Mouse (Mus musculus): ENCODE results near the gene Myof.

Myof gene

DNA sequence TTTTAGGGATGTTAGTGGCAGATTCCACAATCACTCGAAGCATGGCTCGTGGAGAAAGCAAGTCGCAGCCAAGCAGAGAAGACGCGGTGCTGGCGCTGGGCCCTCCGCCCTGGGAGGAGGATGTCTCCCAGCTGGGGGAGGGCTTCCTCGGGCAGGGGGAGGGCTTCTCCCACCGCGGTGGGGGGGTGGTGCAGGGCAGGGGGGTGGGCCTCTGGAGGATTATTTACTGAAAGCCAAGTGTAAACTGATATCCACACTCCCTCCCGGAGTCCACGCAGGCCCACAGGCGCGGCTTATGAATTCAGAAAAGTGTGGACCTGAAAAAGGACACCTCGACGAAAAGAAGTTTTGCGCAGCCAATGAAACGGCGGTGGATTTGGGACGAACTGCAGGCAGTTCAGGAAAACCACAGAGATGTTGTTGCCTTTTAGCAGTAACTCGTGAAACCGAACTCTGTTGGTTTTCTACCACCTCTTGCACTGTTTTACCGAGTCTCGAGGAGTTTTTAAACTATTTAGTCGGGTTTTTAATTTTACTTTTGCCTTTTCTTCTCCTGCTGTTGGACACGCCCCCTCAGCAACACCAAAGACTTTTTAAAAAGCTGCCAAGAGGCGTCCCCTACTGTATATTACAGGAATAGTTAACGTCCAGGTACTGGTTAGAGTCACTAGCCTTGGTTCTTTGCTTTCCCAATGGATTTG is at the start of gene Myof:
Gene Myof (minus strand): TSS at position 297 of the 701 bp plus-strand sequence.
- no peak for DNase-seq (ENCODE audit: low read depth, low spot score)

DNA sequence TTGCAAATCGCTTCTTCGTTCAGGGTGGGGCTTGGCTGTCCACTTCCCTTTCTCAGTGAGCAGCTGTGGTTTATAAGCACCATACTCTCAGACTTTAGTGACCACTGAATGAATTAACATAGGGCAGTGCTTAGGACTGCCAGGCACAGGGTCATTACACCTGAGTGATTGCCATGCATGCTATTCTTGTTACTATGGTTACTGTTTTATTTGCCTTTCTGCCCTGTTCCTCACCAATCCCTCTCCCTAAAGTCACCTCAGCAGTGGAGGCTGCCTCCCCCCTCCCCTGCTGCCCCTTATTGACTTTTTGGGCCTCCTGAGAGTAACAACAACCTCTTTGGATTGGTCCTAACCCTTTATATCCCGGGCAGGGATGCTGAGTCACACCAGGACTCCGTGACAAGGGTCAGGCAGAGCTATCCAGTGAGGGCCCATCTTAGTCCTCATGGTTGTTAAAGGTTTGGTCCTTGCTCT is 48.2 kb upstream of the Myof start:
- no peak for DNase-seq (ENCODE audit: low read depth, low spot score)

DNA sequence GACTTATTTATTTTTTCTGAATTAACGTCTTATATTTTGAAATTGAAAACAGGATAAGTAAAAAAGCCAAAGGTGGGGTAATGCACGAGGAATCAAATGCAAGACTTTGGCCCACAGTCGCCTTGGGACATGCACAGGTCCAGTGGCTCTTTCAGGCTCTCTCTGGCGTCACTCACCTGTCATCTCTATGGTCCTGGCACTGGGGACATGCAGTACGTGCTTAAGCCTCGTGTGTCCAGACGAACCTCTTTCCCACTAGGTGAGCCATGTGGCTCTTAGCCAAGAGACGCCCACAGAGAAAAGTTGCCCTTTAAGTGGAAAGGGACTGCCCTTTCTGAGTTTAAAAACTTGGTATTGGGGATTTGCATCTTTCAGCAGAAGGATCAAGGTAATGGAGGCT is 46.0 kb upstream of the Myof start:
- no peak for DNase-seq (ENCODE audit: low read depth, low spot score)

DNA sequence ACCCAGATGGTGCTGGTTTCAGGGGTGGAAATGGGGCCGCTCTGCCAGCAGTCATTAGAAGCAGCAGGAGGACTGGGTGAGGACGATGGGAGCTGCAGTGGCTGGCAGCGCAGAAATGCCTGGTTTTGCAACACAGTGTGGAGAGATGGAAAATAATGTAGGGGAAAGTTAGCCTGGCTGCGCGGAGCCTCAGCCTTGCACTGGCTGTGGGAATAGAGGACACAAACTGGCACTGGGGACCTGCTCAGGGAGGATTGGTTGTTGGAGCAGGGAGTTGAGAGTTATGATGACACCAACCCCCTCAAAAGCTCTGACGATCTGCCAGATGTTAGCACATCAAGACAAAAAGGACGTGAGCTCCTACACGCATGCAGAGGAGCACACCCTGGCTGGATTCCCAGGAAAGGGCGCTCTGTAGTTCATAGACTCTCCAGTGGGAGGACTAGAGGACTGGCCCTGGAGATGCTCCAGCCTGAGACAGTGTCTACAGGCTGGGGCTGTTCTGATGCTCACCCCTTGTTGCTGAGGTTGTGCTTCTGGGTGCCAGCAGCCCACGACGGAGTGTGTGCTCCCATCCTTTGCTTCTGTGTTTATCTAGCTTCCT is 43.7 kb upstream of the Myof start:
- no peak for DNase-seq (ENCODE audit: low read depth, low spot score)

DNA sequence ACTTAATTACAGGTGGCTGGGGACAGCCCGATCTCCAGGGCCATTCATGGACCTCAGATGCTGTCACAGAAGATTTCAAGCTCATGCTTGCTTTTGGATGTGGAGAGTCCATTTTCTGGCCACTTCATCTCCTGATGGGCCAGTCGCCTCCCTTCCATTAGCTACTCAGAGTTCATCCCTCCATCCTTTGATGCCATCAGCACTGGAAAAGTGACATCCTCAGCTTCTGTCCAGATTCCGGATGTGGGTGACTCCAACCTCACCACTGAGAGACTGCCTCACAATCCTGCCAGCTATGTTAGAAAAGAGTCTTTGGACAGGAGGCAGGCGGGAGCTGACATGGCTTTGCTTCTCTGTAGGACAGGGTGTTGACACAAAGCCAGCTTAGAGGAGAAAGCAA is 42.5 kb upstream of the Myof start:
- no peak for DNase-seq (ENCODE audit: low read depth, low spot score)

DNA sequence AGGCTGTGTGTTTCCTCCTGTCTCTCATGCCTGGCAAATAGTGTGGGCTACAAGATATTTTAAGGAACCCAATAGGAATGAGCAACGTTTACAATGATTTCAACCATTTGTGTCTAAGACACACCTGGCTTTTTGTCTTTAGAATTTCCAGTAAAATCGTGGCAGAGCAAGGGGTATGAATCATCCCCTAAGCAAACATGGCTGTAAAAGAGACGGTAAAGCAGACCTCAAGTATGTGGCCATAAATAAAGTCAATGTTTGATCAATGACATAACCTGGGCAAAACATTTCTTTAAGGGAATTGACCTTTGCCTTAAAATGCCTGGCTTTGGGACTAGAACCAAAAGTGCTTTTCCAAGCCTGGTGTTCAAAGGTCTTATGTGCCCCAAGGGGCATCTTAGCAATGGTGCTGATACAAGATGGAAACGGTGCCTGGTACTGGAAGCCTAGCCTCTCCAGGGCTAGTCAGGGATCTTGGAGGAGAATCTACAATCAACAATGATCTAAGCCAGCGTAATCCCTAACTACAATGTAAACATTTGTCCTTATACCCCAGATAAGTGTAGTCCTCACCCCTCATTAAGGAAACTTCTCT is 39.7 kb upstream of the Myof start:
- no peak for DNase-seq (ENCODE audit: low read depth, low spot score)

DNA sequence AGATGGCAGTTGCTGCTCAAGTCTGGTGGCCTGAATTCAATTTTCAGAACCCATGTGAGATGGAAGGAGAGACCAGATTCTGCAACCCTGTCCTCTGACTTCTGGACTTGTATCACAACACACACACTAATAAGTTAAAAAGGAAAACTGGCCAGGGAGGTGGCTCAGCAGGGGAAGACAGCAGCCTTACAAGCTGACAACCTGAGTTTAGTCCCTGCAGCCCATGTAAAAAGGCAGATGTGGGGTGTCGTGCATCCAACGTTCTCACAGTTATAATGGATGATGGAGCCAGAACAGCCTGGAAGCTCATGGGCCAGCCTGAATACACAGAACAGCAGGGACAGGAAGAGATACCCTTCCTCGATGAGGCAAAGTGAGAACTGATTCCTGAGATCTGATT is 38.0 kb upstream of the Myof start:
- DNase-seq (ENCODE audit: low read depth, low spot score): no peak

DNA sequence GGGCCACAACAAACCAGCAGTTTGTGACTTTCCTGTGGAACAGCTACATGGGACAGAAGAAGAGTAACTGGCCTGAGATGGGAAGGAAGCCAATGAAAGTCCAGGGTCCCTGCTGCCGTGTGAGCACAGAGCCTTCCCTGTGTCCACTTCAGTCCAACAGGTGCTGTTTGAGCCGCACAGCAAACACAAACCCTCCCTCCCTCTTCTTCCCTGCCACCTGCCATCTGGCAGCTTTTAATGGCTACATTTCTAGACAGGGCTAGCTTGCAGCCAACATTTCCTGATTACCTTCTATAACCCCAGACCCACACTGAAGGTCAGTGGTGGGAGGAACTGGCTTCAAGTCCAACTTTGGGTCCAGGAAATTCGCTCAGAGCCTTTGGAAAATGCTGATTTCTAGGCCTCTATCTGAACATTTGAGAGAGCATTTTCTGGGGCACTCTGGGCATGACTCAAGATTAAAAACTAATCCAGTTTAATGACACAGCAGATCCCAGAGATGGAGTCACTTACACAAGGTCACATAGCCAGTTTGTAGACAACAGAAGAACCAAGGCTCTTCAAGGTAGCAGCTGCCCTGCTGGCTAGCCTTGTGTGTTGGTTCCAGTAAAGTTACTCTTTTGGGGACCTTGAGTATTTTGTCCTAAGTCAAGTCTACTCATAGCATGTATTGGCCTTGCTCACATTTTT is 34.6 kb upstream of the Myof start:
- DNase-seq (ENCODE audit: low read depth, low spot score): no peak

DNA sequence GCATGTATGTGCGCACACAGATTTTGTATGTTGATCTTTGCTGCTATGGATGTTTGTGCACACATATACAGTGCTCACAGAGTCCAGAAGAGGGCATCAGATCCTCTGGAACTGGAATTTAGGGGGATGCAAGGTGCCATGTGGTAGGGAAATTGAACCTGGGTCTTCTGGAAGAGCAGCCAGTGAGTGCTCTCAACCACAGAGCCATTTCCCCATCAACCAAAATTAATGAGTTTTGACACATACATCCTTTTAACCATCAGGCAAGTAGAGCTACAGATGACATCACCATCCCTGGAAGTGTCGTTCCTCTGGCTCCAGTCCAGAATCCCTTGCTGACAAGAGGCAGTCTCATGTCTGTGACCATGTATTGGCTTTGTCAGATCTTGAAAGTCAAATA is 32.9 kb upstream of the Myof start:
- no peak for DNase-seq (ENCODE audit: low read depth, low spot score)

DNA sequence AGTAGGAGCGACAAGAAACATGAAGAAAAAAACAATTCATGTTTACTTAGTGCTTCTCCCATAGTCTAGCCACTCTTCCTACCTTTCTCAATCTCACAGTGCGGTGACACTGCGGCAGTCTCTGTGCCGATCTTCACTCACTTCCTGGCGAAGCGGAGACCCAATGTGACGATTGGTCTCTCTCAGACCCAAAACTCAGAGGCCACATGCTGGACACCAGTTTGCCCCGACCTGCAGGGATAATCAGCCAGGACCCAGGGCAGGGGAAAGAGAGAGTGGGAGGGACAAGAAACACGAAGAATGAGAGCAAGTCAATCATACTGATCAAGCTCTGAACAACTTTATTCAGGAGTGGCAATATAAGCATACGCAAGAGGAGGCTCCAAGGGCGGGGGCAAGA is 31.7 kb upstream of the Myof start:
- no peak for DNase-seq (ENCODE audit: low read depth, low spot score)

DNA sequence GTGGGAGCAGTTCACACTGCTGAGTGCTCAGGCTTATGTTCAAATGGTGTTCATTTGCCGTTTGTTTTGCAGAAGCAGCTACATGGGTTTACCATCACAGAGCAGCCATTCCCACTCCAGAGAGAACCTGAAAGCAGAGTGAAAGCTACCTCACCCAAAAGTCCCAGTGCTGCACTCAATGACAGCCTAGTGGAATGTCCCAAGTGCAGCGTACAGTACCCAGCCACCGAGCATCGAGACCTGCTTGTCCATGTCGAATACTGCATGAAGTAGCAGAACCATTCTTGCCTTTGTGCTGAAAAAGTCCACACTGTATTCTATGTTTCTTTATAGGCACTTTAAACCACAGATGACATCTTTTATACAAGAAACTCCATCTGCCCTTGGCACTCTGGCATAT is 29.8 kb upstream of the Myof start:
- DNase-seq (ENCODE audit: low read depth, low spot score): no peak

DNA sequence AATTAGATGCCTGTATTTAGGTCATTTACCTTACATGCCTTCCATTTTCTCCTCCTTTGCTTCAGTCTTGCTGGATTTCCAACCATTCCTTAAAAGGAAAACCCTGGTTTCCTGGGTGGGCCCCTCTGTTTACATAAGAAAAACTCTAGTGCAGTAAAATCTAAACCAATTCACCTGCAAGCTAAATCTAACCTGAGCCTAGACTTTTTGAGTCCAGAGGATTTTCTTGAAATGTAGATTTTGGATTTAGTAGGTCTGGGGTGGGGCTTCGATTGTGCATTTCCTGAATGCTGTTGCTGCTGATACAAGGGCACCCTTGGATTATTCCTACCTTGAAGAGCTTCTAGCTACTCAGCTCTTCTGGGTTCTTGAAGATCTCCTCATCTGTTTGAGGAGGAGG is 20.7 kb upstream of the Myof start:
- no peak for DNase-seq (ENCODE audit: low read depth, low spot score)

DNA sequence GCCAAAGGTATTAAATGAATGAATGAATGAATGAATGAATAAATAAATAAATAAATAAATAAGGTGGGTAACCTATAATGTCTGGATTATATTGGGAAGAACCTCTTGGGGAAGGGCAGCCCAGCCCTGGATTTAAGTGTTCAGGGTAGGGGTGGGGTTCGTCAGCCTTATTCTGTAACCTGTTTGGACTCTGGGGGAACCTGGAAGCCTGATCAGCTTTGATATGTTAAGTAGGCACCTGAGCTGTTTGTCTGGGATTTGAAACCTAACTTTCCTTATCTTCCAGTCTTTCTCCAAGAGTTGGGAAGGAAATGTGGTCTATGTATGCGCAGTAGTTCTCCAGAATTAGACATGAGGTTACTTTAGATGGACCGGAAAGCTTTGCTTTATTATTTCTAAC is 19.8 kb upstream of the Myof start:
- no peak for DNase-seq (ENCODE audit: low read depth, low spot score)

DNA sequence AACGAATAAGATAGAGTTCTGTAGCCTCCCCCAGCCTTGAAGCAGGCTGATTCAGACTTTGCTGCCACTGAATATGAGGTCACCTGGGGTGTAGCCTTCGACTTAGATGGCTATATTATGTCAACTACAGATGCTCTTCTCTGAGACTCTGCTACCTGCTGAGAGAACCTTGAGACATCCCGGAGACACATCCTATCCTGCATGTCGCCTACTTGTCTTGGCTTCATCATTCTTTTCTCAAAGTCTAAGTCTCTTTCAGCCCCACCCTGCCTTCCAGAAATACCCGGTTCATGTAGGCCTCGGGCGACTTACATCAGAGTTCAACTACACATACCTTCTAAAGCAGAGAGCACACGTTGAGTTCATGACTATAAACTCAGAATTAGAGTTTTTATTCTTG is 13.6 kb upstream of the Myof start:
- DNase-seq (ENCODE audit: low read depth, low spot score): no peak

DNA sequence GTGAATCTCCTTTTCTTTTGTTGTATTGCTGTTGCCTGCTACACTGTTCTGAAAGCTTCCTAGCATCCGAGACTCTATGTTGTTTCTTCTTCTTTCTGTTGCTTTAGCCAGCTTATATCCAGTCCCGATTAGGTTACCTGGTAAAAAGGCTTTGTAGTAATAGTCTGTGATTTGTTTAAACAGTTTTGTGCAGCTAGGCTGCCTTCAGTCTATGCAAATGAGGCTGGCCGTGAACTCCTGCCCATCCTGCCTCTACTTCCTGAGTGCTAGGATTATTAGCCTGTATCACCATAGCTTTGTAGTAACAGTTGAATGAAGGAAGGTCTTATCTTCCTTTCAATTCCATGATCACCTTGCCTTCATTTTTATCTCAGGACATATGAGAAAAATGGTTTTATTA is 12.9 kb upstream of the Myof start:
- DNase-seq (ENCODE audit: low read depth, low spot score): no peak

DNA sequence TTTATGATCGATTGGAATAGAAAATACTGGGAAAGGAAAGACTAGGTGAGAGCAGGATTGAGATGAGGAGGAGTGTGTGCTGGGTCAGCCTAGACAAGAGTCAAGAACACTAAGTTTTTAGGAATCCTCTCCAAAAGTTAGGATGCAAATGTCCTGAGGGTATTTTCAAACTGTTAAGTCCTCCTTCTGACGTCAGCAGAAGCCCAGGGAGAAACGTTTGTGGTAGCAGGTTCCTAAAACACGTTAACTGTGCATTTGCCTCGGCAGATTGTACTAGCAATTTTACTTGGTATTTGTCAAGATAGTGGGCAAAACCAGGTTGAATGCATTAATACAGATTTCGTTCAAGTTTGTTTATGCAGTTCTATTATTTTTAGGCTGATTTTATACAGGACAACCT is 12.4 kb upstream of the Myof start:
- no peak for DNase-seq (ENCODE audit: low read depth, low spot score)

DNA sequence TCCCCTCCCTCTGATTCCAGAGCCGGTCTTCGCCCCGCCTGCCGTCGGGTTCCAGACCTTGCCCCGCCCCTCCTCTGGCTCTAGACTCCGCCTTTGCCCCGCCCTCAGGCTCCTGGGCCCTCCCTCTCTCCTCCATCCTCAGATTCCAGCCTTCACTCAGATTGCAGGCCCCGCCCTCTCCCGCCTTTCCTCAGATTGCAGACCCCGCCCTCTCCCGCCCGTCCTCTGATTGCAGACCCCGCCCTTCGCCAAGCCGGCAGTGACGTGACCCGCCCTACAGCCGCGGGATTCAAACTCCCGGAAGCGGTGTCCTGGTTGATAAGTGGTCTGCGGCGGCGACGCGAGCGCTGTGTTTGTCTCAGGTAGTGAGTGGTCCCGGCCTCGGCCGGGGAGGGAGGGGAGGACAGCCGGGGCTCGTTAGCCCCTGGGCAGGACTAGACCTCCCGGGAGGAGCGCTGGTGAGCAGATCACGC is 11.4 kb upstream of the Myof start, which contains the start of gene Cep55:
Gene Cep55 (plus strand): TSS at position 292 of the 473 bp plus-strand sequence.
- DNase-seq (ENCODE audit: low read depth, low spot score): peak; percentile 95

DNA sequence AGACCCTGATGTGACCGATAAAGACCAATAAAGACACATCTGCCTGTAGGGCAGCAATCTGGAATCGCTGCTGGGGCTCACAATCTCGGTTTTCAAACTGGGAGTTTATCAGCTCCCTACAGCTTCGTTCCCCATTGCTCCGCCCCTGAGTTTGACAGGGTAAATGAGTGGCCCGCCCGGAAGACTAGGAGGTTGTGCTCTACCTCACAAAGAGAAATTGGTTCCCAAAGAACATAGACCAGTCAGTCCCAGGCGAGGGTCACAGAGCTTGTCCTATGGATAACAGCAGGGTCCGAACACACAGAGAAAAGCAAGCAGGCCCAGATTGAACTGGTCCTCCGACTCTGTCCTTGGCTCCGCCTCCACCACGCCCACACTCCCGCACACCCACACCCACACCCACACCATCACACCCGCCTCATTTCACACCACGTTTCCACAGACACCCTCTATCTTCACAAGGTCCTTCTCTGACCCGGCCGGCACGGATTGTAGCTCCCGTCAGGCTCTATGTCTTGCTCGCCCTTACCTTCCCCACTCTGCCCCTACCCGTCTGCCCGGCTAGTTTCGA is 10.9 kb upstream of the Myof start:
- DNase-seq (ENCODE audit: low read depth, low spot score): no peak

DNA sequence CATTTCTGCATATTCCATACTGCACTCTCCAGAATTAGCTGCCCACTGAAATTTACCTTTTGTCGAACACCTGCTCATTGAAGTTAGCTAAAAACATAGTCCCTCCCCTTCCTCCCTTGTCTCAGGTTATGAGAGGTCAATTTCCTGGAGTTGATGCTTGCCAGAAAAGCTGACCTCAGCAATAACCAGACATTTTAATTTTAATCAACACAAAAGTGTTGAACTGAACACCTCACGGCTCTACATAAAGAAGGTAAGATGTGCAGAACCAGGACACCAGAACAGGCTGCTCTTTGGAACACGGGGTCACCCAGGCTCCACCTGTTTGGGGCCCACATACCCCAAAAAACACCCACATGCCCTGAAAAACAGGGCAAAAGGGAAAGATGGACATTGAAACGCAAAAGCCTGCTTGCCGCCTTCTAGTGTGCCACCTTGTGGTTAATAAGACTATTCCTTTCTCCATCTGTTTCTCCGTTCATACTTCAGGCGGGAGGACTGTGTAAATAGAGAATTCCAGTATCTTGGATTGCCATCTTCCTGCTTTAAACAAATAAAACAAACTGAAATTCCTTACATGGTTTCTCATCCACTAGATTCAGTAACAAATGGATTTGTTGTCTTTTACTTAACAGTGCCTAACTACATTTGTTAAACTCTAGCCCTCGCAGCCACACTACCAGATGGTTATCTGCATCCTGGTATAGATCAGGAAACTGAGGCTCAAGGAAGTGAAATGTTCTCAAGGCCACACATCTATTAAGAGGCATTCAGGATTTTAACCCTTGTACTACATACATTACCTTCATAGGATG is 10.1 kb upstream of the Myof start:
- no peak for DNase-seq (ENCODE audit: low read depth, low spot score)

DNA sequence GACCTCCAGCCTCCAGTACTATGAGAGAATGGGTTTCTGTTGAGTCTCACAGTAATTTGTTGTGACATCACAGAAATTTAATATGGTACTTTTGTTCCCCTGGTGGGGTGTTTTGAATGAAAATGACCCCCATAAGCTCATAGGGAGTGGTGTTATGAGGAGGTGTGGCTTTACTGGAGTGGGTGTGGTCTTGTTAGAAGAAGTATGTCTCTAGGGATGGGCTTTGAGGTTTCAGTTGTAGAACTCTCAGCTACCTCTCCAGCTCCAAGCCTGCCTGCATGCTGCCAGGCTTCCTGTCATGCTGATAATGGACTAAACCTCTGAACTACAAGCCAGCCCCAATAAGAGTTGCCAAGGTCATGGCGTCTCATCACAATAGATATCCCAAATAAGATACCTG is 6.3 kb upstream of the Myof start:
- DNase-seq (ENCODE audit: low read depth, low spot score): no peak

DNA sequence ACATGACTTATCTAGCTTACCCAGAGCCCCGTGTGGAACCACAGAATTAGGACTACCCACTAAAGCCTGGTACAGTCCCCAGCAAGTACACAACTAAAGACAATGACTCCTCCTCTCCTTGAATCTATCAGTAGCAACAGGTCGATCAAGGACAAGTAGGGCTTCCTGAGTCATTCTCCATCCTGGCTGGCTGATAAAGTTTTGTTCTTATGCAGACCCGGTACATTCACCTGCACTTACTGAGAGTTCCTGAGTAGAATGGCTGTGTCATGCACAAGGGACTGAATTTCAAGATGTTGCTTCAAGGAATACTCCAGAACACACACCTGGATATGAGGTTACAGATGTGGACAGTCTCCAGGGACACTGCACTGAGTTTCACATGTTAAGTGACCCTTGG is 1.8 kb upstream of the Myof start:
- no peak for DNase-seq (ENCODE audit: low read depth, low spot score)
